Mouse (Mus musculus) c-Kit-positive CD71-negative TER-119-negative erythroid progenitor cells, embryonic 14.5 days (primary cell): Measurements from ENCODE around the gene Ctbp2.
A peak's percentile ranks its signal among the peaks of the same experiment; 100 is the strongest.

Experiments
- DNase-seq: peaks from one replicate; pipeline ENCODE4 v3.0.0-alpha.2; 2013; ENCODE audit warnings: low read depth

Gene Ctbp2

DNA sequence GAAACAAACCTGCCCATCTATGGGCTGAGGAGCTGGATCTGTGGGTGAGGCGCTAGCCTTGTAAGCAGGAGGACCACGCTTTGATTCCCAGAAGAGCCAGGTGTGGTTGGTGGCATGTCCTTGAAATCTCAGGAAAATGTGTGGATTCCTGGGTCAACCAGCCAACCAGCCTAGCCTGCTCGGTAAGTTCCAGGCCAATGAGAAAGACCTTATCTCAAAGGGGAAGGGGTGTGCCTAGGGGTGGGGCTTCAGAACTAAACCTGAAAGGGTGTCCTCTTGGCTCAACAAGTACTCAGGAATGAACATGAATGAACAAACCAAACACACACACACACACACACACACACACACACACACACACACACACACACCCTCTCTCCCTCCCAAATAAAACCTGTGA lies 82.4 kb downstream of the Ctbp2 start:
- DNase-seq: no peak

DNA sequence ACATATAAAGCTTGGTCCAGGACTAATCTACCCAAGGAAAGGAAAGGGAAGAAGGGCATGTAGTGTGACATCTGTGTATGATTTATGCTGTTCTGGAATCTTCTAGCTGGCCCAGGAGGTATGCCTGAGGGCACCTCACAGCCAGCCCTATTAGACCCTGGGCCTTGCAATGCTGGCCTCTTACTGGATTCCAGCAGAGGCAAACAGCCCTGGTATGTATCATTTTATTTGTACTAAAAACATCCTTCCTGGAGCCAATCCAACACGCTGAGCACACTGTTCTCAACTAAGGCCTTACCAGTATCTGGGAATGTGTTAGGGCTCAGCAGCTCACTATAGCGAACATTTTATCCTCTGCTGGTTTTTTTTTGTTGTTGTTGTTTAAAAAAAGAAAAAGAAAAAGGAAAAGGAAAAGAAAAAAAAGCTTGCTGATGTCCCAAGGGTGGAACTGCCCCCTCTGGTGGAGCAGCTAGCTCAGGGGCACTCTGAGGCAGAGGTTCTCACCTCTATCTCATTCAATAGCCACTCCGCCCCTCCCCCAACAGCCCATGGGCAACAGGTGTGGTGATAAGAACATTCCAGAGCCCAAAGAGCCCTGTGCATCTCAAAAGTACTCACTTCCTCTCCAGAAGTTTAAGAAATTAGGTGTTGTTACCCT lies 83.3 kb downstream of the Ctbp2 start:
- no peak for DNase-seq

DNA sequence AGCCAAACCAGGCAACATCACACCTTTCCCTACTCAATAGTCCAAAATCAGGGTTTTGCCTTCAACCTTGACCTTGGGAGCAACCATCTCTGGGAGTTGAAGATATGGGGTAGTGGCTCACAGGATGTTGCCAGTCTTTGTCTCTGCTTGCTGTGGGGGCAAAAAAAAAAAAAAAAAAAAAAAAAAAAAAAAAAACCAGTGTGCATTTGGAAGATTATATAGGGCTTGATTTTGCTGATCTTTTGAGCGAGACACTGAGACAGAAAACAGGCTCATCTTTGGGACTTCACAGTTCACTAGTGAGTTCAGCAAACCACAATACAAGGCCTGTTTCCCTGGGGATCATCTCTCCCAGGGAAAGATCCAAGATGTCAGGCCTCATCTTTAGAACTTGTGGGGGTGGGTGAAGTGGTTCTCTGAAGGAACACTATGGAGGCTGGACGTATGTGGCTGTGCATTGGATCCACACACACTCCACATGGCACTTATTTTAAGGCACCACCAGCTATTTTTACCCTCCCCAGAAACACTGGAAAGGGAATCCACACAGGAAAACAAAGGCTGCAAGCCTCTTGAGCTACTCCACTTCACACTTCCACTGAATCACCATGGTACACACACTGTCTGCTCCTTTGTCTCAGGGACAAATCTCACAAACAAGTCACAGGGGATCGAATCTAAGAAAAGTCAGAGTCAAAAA lies 84.4 kb downstream of the Ctbp2 start:
- DNase-seq: no peak

DNA sequence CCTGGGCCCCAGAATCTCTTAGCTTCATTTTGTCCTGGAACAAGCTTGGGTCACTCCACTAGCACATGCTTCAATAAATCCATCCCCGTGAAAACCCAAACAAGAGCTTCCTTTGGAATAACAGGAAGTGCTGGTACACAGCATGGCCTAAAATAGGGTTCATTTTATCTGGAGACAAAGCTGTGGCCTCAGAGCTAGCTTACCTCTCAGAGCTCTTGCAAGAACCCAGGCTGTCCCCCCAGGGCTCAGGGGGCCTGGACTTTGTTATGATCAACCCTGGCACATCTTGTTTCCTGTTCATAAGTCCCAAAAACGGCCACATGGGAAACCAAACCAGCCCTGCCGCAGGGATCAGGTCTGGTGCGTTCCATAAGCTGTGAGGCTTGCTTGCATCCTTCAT lies 86.5 kb downstream of the Ctbp2 start:
- no peak for DNase-seq

DNA sequence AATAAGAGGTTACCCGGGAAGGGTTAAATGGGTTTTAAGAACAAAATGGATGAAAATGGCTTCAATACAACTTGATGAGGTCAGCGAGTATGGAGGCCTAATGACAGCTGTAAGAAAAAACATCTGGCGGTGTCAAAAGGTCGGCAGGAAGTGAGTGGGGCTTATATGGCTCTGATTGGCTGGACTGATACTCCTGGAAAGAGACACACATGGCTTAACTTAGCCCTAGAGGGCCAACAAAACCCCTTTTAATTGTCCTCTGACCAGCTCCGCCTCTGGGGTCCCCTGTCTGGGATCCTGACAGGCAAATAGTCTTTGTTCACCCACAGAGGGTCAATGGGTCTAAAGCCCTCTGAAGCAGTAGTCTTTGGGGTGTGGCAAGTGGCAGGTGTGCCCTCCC lies 86.9 kb downstream of the Ctbp2 start:
- no peak for DNase-seq

DNA sequence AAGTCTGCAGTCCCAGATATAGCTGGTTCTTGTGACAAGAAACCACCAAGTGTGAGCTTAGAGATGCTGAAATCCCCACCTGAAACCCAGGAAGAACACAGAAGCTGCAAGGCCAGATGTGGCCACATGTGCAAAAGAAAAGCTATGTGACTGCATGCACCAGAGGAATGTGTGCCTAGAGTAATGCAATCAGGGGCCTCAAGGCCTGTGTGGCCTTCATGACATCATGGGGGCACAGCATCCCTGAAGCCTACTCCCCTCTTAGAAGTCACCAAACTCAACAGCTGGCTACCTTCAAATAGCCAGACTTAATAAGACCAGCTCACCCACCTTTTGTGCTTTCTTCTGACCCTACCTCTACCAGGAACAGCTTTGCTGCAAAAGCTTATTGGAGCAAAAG lies 88.3 kb downstream of the Ctbp2 start:
- no peak for DNase-seq

DNA sequence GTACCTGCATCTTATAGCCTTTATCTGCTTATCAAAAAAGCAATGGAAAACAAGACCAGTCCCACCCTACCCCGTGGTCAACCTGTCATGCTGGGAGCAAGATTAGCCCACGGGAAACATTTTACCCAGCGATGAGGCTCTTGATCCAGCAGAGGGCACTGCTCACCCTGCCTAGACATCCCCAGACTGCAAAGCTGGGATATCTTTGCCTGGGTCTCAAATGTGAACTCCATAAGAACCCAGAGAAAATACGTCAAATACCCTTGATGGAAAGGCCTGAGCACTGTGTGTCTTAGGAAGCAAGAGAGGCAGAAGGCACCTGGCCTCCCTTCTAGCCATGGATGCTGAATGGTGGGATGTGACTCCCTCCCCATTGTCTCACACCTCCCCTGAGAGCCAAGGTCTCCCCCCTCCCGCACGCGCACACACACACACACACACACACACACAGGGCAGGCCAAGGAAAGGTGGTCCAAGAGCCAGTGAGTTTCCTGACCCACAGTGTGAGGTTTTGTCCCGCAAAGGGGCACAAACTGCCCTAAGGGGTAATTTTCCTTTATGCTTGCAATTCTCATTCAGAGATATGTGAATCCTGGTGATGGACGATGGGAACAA lies 91.5 kb downstream of the Ctbp2 start:
- DNase-seq: peak; percentile 50

DNA sequence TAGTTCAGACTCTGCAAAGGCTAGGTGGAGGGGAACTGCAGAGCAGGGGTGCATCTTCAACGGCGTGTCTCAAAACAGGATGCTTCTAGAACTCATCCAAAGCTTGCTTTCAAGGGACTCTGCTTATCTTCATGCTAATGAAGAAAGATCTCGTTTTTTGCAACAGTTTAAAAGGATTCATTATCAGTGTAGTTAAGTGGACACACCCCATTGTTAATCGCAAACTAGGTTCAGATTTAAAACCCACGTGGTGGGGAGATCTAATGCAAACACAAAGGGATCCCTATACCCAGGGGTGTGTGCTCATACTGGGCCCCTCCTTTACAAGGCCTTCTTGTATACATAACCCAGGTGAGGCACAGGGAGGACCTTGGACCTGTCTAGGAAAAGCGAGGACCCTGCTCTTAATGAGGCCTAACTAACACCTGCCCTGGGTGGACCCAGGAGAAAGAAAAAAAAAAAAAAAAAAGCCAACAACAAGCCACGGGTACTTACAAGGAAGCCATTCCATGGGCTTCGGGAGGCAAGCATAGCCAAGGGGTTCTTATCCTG lies 94.6 kb downstream of the Ctbp2 start:
- no peak for DNase-seq

DNA sequence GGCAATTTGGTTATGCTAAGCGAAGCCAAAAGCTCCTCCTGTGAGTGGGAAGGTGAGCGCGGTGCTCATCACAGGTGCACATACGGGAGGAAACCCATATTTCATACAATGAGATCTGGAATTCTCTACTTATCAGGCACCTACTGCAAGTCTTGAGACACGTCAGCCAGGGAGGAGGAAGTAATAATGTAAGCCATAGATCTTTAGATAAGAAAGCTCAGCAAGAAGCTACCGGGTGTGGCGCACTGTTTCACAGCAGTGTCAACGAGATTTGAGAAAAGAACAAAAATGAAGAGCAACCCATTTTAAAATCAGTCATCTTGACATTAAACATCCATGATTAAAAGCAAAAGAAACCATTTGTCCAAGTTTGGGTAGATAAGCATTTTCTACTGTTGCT lies 95.2 kb downstream of the Ctbp2 start:
- no peak for DNase-seq

DNA sequence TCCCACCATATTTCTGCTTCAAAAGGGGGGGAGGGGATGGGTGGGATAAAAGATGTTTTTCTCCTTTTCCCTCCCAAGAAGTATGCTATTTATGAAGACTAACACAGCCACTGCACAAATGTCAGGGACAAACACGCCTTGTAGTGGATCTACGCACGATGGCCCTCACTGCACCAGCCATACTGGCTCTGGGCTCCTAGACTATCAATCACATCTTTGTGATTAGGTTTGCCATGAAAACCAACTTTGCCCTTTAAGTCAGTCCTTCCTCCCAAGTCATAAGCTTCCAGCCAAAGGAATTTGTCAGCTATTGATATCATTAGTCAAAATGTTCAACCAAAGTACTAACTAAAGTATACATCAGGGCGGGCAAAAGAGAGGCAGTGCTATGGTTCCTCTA lies 96.2 kb downstream of the Ctbp2 start:
- no peak for DNase-seq

DNA sequence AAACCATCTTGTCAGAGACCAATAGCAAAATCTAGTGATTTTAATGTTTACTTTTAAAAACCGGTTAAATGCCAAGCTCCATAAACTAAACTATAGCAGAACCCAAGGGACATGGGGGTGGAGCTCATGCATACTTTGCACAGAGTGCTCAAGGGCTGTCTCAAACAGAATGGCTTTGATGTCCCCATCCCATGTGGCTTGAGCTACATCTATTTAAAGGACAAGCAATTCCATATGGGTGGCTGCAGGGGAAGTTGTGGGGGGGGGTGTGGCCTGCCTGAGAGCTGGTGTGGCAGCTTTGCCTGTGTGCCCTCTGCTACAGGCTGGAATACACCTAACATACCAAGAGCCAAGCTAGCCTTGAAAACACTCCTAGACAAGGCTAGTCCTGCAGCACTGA lies 99.5 kb downstream of the Ctbp2 start:
- DNase-seq: no peak

DNA sequence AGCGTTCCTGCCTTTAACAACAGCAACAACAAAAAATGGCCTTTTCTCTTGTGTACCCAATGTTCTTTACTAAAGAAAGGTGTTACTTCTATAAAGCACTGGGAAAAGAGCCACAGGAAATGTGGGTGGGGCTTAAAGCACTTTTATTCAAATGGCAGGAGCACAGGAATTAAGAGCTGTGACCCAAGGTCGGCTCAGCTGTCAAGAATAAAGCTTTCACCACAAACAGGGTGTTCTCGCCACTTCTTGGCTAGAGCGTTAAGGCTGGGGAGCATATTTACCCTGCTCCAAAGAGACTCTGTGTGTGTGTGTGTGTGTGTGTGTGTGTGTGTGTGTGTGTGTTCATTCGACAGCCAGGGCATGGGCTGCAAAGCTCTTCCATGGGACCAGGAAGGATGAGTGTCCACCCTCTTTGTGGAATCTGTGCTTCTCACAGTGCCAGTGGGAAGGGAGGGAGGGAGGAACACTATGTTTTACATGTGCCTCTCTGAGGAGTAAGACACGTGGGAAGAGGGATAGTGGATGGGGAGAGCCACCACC lies 104.6 kb downstream of the Ctbp2 start:
- DNase-seq: no peak

DNA sequence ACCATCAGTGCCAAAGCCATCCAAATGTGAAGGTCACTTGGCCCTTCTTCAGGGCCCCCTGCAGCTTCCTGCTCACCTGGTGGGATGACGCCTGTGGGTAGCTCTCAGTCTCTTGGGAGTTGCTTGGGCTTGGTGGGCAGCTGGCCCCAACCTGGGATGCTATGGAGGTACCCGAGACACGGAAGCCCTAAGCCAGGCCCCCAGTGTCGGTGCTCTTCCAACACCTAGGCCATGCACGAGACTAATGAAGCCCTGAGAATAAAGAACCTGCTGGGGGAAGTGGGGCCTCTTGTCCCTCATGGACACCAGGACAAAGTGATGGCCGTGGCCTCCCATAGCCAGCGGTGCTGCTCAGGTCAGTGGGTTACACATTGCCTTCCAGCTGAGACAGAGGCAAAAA lies 105.2 kb downstream of the Ctbp2 start:
- no peak for DNase-seq

DNA sequence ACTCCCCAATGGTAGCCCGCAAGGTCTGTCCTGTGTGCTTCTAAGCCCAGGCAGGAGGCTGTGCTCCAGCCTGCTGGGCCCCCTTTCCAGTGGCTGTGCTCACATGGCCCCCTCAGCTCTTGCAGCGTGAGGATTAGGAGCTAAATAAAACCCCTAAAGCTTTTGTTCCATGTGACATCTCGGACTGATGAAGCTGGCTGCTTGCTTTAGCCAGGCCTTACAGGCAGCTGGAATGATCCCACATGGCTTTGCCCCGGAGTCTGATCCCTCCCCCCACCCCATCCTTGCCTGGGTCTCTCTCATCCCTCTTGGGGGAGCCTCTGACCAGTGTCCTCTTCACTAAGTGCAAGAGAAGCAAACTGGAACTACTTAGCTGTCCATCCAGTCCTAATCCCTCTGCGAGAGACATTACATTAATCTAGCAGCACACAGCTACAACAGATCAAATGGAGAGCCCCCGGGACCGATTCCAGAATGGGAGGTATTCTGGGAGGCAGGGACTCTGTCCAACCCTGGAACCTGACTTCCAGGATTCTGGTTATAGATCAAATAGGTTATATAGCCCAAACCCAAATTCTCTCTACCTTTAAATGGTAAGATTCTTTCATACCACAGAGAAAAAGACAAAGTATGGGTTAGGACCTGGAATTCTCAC lies 108.6 kb downstream of the Ctbp2 start:
- DNase-seq: no peak

DNA sequence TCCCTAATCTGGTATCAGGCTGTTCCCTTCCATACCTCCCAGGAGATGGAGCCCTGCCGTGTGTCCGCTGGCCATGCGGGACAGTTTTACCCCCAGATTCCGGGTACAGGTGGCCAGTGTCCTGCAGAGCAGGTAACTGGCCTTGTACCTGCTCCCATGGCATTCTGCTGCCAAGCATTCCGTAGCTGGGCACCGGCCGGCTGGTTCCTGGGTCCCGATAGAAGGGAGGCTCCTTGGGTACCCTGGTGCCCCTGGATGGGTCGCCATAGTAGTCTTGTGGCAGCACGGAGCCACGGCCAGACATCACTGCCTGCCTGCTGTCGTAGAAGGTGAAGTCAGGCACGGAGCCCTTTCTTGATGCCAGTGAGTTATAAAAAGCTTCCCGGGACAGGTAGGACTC lies 109.5 kb downstream of the Ctbp2 start:
- DNase-seq: no peak

DNA sequence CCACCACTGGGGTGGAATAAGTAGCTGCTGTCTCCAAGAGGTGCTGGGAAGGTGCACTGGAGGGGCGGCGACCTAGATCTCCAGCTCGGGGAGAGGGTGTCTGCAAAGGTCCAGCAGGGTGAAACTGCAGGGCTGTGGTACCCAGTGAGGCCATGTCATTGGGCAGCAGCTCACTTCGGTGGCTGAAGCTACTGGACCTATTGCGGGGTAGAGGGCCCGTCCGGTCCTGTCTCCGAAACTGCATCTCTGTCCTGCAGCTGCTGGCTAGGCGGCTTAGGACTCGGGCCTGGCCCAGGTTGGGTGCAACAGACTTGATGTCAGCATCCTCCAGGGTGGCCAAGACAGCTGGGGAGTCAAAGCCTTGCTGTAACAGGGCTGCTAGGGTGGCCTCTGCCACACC lies 110.2 kb downstream of the Ctbp2 start:
- no peak for DNase-seq

DNA sequence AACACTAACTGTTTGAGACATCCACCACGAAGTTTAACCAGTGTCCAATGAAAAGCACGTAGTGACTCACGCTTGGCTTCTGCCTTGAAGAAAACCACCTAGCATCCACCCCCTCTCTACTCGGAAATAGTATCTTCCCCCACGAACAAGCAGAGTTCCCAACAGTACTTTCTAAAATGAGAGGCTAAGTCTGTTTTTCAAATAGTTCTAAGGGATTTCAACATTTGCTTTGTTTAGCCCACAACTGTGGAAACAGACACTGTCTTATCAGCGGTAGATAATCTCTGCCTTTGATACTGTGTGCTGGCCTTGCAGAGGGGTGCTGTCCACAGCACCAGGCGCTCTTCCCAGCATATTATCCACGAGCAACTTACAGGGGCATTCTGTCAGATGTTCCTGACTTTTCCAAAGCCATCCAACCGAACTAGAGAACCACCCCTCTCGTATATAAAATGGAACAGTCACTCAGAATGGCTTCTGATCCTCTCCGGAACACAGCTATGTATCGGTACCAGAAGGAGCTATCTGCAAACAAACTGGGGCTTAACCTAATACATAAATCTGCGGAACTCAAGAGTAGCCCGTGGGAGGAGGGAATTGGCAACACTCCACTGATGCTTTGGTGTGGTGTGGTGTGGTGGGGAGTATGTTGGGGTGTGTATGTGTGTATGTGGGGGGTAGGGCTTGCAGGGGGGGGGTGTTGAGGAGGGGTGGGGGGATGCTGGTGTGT lies 111.4 kb downstream of the Ctbp2 start:
- DNase-seq: no peak

DNA sequence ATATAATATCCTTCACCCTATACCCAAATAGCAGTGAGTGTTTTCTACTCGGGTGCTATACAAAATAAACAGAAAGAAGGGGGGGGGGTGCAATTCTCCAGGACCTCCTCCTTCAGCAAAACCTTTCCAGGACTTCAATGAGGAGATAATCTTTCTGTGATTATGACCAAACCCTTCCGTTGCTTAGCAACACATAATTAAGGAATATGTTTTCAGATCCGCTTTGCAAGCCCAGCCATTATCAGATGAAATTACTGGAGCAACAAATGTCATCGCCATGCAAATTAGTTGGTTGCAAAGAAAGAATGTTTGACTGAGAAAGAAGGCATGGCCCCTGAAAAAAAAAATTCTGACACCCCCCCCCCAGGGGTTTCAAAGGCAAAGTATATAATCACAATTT lies 112.5 kb downstream of the Ctbp2 start:
- DNase-seq: no peak

DNA sequence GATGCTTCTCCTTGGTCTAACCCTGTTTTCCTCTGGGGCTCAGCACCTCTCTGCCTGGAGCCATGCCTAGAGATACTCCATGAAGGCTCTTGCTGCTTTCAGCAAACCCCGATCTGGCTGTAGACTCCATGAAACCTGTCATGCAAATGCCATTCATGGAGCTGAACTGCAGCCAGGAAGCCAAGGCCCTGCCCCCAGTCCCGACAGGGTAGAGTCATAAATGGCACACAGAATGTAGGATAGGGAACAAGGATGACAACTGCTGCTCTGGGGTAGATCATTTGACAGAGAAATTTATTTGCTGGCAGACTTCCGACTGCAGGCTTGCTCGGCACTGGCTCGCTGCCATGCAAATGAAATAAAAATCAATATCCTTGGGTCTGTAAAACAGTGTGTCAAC lies 113.0 kb downstream of the Ctbp2 start:
- DNase-seq: no peak

DNA sequence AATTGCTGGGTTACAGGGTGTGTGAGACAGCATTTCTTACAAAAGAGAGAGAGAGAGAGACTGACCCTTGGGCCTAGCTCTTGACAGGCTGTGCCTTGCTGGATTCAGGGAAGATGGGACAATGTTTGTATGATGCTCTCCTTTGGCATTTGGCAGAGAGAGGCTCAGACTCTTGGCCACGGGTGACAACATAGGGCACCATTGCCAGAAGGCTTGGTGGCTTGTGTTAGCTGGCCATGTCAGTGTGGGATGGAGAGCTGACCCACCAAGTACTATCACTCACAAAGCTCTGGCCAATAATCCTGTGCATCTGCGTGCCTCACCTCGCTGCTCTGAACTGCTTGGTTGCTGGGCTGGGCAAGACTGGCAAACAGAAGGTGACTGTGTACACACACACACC lies 113.7 kb downstream of the Ctbp2 start:
- DNase-seq: no peak

DNA sequence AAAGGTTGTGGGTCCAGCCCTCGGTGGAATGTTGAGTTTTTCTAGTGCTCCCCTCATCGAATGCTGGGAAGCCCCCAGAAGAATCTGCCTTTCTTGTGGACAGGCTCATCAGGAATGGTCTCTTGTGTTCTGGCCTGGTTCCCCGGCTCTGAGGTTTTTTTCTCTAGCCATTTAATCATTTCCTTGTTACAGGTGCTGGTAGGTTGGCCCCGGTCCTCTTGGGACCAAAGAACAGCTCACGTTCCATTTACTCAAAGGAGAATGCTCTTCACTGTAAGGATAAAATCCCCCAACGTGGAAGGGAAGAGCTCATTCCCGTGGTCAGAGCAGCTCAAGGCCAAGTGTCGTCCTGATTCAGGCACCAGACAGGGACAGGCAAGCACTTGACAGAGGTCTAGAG lies 114.5 kb downstream of the Ctbp2 start:
- DNase-seq: no peak

DNA sequence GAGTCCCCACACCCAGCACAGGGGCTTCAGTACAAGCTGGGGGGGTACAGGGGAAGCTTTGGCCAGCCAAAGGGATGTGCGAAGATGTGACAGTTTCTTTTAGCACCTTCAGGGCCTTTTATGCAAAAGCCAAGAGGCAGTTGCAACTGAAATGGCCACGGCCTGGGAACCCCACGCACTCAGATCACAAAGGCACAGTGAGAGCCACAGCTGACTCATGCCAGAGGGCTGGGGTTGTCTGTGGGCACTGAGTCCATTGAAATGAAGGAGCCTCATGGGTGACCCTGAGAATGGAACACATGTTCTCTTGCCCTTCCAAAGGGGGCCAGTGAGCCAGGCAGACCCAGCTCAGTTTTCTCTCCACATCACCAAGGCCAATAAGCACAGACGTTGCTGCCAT lies 115.5 kb downstream of the Ctbp2 start:
- DNase-seq: no peak
